Mouse (Mus musculus) stomach, embryonic 15.5 days (tissue): ENCODE results near the gene H2-Q2. TPM values are rescaled to one million over a fixed set of nuclear protein-coding genes. Genes with fewer than 3 reads are reported as not detected.
"Not testable (repeated sequence)": the region's sequence is repeated elsewhere in the genome, so short reads cannot be mapped to it uniquely, and the experiment has no call there.

Experiments
- ATAC-seq: fragments of 200-750 bp; cut with Nextera tagmentation; 2 replicates; pipeline ENCODE4 v1.8.0; 2017; ENCODE audit warnings: low read depth, moderate number of reproducible peaks, moderate TSS enrichment; ENCODE audit not compliant: insufficient read depth, low FRiP score
- H3K27ac ChIP-seq: fragments of 300-500 bp; sonication (generic); 2 replicates; pipeline ENCODE4 v1.5.1; 2015; ENCODE audit warnings: mild to moderate bottlenecking, inconsistent platforms
- H3K27me3 ChIP-seq: fragments of 300-500 bp; sonication (generic); replicated peaks from 2 replicates; pipeline ENCODE4 v1.6.1; 2015; ENCODE audit warnings: inconsistent platforms
- H3K36me3 ChIP-seq: fragments of 300-500 bp; sonication (generic); 2 replicates; pipeline ENCODE4 v1.6.1; 2015; ENCODE audit warnings: inconsistent platforms
- H3K4me1 ChIP-seq: fragments of 300-500 bp; sonication (generic); 2 replicates; pipeline ENCODE4 v1.6.1; 2015; ENCODE audit warnings: inconsistent platforms
- H3K4me2 ChIP-seq: fragments of 300-500 bp; sonication (generic); 2 replicates; pipeline ENCODE4 v1.6.1; 2015; ENCODE audit warnings: mild to moderate bottlenecking, inconsistent platforms
- H3K4me3 ChIP-seq: fragments of 300-500 bp; sonication (generic); replicated peaks from 2 replicates; pipeline ENCODE4 v1.5.1; 2015; ENCODE audit warnings: inconsistent platforms
- H3K9ac ChIP-seq: fragments of 300-500 bp; sonication (generic); 2 replicates; pipeline ENCODE4 v1.6.1; 2015; ENCODE audit warnings: inconsistent platforms
- H3K9me3 ChIP-seq: fragments of 300-500 bp; sonication (generic); 2 replicates; pipeline ENCODE4 v1.6.1; 2016; ENCODE audit warnings: inconsistent platforms
- WGBS: fragments of 180-500 bp; shearing (Covaris S2); methylation state at CpG from one replicate; pipeline ENCODE4 v1.1.7; 2015; 5-methylcytosine and 5-hydroxymethylcytosine counted together
- polyA plus RNA-seq: library from polyadenylated mRNA; unstranded; fragments of >200 nt; fragmentation: Nextera tagmentation; extraction: Ambion mirVana; gene quantifications from 2 replicates; pipeline ENCODE4 v1.2.1, GENCODE M21; 2015

H2-Q2 gene
- polyA plus RNA-seq, 1 experiment from 2014 or later: 15.1 TPM

DNA sequence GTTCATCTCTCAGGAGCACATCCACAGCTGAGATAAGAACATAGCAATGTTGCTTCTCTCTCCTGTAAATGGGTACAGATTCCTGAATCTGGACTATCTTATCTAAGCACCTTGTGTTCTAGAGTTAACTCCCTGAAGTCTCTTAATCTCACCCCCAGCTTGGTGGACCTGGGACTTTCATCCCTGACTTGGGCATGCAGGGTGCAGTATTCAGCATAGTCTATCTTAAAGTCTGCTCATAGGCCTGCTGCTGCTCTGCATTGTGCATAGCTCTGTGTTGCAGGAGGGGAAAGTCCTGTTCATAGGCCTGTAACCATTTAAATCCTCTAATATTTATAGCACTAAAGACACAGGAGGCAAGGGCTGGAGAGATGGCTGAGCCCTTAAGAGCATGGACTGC is 16.0 kb upstream of the H2-Q2 start:
- not testable (repeated sequence) for H3K27ac ChIP-seq, H3K9me3 ChIP-seq, ATAC-seq, H3K4me3 ChIP-seq, H3K36me3 ChIP-seq, H3K9ac ChIP-seq, H3K4me2 ChIP-seq, H3K4me1 ChIP-seq
- H3K27me3 ChIP-seq: peaks cover 10% of the 10 kb centered on the region; the same call in 1 of the 2 replicates

DNA sequence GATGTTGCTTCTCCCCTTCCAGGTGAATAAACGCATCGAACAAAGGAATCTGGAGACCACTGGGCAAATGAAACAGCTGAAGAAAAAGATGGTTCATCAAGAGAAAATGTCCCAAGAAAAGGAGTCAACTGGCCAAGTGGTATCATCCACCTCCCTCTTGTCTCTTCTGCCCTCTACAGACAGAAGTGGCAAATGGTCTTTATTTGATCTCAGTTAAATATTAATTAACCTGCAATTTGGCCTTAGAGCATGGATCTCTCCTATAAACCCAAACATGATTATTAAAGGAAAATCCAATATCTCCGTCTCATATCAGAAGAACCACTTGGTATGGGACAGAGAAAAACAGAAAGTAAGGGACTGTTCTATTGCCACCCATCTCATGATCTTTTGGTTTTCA is 12.3 kb upstream of the H2-Q2 start:
- H3K9me3 ChIP-seq, H3K27me3 ChIP-seq, ATAC-seq, H3K27ac ChIP-seq, H3K4me3 ChIP-seq, H3K36me3 ChIP-seq, H3K4me2 ChIP-seq, H3K9ac ChIP-seq, H3K4me1 ChIP-seq: not testable (repeated sequence)
- WGBS: 53% methylated on average over 3 of the region's 3 CpGs

DNA sequence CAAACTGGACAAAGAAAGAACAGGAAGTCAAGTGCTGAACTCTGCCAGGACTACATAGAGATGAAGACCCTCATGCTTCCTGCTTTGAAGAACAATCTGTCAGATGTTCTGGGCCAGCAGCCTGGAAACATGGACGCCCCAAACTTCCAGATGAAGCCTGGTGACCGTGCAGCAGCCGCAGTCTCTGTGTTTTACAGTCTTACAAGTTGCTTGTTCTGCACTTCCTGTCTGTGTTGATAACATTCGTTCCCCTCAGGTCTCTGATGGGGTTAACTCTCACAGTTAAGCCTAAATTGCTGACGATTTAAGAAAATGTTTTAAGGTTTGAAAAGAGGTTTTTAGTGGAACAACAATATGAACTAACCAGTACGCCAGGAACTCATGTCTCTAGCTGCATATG is 10.5 kb upstream of the H2-Q2 start:
- H3K9ac ChIP-seq, H3K4me1 ChIP-seq, H3K9me3 ChIP-seq, H3K4me2 ChIP-seq, H3K36me3 ChIP-seq, H3K27me3 ChIP-seq, H3K4me3 ChIP-seq, H3K27ac ChIP-seq, ATAC-seq: not testable (repeated sequence)
- 57% methylated on average over 6 of the region's 6 CpGs for WGBS

DNA sequence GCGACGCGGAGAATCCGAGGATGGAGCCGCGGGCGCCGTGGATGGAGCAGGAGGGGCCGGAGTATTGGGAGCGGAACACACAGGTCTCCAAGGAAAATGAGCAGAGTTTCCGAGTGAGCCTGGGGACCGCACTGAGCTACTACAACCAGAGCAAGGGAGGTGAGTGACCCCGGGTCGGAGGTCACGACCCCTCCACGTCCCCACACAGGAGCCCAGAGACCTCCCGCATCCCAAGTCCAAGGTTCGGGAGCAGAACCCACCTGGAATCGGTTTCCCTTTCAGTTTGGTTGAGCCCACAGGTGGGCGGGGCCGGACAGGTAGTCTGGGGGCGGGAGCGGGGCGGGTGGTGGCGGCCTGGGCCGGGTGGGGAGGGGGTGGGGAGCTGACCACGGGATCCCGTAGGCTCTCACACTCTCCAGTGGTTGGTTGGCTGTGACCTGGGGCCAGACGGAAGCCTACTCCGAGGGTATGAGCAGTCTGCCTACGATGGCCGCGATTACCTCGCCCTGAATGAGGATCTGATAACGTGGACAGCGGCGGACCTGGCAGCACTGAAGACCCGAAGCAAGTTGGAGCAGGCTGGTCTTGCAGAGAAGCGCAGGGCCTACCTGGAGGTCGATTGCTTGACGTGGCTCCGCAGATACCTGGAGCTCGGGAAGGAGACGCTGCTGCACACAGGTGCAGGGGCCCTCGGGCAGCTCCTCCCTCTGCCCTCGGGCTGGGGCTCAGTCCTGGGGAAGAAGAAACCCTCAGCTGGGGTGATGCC is 852 bp downstream of the H2-Q2 start:
- 2% methylated on average over 46 of the region's 46 CpGs for WGBS
- H3K9ac ChIP-seq: no peak overlapping the region
- no peaks in the 10 kb centered on the region for H3K9me3 ChIP-seq
- peaks cover 29% of the 10 kb centered on the region for H3K27me3 ChIP-seq
- peak overlapping the region; percentile 76 for H3K4me2 ChIP-seq
- H3K4me1 ChIP-seq: 0 out of 2 replicates have a peak, but pooled peaks cover 9% of the 10 kb centered on the region
- no peak overlapping the region for H3K27ac ChIP-seq
- H3K36me3 ChIP-seq: no peaks in the 10 kb centered on the region
- peak; percentile 60; the same call in 1 of the 2 replicates for ATAC-seq
- peak overlapping the region; percentile 44 for H3K4me3 ChIP-seq

DNA sequence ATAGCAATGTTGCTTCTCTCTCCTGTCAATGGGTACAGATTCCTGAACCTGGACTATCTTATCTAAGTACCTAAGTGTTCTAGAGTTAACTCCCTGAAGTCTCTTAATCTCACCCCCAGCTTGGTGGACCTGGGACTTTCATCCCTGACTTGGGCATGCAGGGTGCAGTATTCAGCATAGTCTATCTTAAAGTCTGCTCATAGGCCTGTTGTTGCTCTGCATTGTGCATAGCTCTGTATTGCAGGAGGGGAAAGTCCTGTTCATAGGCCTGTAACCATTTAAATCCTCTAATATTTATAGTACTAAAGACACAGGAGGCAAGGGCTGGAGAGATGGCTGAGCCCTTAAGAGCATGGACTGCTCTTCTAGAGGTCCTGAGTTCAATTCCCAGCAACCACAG is 5.6 kb downstream of the H2-Q2 start:
- not testable (repeated sequence) for H3K27me3 ChIP-seq, H3K9ac ChIP-seq, ATAC-seq, H3K4me1 ChIP-seq, H3K9me3 ChIP-seq, H3K27ac ChIP-seq, H3K4me2 ChIP-seq, H3K4me3 ChIP-seq, H3K36me3 ChIP-seq

DNA sequence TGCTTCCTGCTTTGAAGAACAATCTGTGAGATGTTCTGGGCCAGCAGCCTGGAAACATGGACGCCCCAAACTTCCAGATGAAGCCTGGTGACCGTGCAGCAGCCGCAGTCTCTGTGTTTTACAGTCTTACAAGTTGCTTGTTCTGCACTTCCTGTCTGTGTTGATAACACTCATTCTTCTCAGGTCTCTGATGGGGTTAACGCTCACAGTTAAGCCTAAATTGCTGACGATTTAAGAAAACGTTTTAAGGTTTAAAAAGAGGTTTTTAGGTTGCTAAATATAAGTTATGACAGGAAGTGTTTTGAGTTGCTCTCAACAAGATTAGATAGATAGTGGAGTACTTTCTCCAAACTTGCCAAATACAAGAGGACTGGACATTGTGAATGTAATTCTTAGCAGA is 11.2 kb downstream of the H2-Q2 start:
- WGBS: 35% methylated on average over 6 of the region's 6 CpGs
- not testable (repeated sequence) for H3K4me3 ChIP-seq, H3K4me2 ChIP-seq, H3K36me3 ChIP-seq, H3K27ac ChIP-seq, H3K9ac ChIP-seq, ATAC-seq, H3K9me3 ChIP-seq, H3K27me3 ChIP-seq, H3K4me1 ChIP-seq

DNA sequence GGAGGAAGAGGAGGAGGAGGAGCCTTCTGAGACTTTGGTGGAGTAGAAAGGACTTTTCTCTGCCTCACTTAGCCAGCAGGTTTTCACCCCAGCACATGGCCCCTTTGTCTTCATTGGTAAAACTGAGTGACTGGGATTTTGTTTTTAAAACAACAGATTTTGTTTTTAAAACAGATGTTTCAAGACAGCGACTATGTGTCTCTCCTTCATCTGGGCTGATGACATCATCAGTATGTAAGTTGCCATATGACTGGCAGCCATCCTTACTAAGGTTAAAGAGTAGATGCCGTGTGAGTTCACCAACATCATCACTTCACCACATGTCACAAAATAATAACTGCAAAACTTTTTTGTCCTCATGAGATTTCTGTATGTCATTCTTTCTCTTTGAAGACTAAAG is 12.0 kb downstream of the H2-Q2 start:
- ATAC-seq: no peak
- WGBS: 69% methylated on average over 2 of the region's 2 CpGs
- Histone ChIP-seq H3K27ac (no peak overlapping the region), H3K4me1 (peaks cover 3% of the 10 kb centered on the region), H3K27me3 (peaks cover 1% of the 10 kb centered on the region; the same call in 1 of the 2 replicates), H3K4me3 (no peak overlapping the region), H3K9ac (no peak overlapping the region), H3K4me2 (no peak overlapping the region), H3K36me3 (no peaks in the 10 kb centered on the region), H3K9me3 (no peaks in the 10 kb centered on the region)

DNA sequence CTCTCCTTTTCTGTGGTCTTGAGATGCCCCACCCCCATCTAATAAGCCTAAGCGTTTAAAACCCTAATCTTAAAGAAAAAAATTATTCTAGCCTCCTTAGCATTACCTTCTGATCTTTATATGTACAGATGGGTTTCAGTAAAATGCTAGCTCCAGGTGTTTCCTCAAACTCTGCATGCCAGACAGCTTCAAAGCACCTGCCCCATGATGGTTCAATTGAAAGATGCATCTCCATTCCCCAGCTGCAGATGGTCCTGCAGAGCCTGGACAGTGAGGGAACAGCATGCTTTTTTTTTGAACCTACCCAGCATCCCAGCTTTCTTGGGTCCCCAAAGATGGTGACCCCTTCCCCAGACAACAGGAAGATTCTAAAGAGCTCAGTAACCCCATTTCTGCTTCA is 15.0 kb downstream of the H2-Q2 start:
- H3K9ac ChIP-seq: no peak overlapping the region
- H3K9me3 ChIP-seq: no peaks in the 10 kb centered on the region
- peaks cover 9% of the 10 kb centered on the region for H3K27me3 ChIP-seq
- no peak overlapping the region for H3K4me2 ChIP-seq
- peaks cover 9% of the 10 kb centered on the region for H3K4me1 ChIP-seq
- no peaks in the 10 kb centered on the region for H3K36me3 ChIP-seq
- no peak overlapping the region for H3K27ac ChIP-seq
- H3K4me3 ChIP-seq: no peak overlapping the region
- WGBS: 23% methylated on average over 1 of the region's 1 CpGs
- no peak for ATAC-seq

DNA sequence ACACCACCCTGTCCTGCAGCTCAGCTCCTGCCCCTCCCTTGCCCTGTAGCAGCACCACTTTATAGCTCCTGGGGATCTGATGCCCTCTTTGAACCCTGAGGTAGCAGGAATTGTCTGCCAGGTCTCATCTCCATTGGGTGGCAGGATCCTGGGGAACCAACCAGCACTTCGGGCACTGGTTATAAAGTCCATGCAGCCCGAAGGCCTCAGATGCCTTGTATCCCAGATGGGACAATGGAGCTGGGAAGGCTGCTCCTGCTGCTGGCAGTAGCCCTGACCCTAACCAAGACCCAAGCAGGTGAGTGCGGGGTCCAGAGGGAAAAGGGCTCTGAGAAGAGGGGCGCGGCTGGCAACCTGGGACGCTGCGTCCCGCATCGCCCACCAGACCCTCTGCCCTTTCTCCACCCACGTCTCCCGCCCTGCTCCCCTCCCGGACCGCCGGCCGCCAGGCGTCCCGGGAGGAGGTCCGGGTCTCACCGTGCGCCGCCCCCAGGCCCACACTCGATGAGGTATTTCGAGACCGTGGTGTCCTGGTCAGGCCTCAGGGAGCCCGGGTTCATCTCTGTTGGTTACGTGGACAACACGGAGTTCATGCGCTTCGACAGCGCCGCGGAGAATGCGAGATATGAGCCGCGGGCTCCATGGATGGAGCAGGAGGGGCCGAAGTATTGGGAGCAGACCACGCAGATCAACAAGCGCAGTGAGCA is 16.9 kb downstream of the H2-Q2 start:
- peak overlapping the region; percentile 75 for H3K4me2 ChIP-seq
- H3K4me1 ChIP-seq: peaks cover 9% of the 10 kb centered on the region
- WGBS: 7% methylated on average over 38 of the region's 38 CpGs
- no peaks in the 10 kb centered on the region for H3K9me3 ChIP-seq
- H3K4me3 ChIP-seq: peak overlapping the region; percentile 39
- ATAC-seq: no peak
- 0 out of 2 replicates have a peak overlapping the region, but pooled peaks have one; percentile 6 for H3K9ac ChIP-seq
- H3K36me3 ChIP-seq: no peaks in the 10 kb centered on the region
- no peak overlapping the region for H3K27ac ChIP-seq
- peaks cover 9% of the 10 kb centered on the region for H3K27me3 ChIP-seq

DNA sequence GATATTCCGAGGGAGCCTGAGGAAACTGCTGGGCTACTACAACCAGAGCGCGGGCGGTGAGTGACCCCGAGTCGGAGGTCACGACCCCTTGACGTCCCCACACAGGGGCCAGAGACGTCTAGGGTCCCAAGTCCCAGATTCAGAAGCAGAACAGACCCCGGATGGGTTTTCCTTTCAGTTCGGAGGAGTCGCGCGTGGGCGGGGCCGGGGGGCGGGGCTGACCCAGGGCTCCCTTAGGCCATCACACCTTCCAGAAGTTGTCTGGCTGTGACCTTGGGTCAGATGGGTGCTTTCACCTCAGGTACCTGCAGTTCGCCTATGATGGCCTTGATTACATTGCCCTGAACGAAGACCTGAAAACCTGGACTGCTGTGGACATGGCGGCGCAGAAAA is 17.4 kb downstream of the H2-Q2 start:
- Histone ChIP-seq H3K36me3 (no peaks in the 10 kb centered on the region), H3K27me3 (peaks cover 9% of the 10 kb centered on the region), H3K27ac (no peak overlapping the region), H3K4me1 (peaks cover 9% of the 10 kb centered on the region), H3K4me3 (peak overlapping the region; percentile 39), H3K9me3 (no peaks in the 10 kb centered on the region), H3K9ac (0 out of 2 replicates have a peak overlapping the region, but pooled peaks have one; percentile 6), H3K4me2 (peak overlapping the region; percentile 75)
- WGBS: 18% methylated on average over 21 of the region's 21 CpGs
- no peak for ATAC-seq

DNA sequence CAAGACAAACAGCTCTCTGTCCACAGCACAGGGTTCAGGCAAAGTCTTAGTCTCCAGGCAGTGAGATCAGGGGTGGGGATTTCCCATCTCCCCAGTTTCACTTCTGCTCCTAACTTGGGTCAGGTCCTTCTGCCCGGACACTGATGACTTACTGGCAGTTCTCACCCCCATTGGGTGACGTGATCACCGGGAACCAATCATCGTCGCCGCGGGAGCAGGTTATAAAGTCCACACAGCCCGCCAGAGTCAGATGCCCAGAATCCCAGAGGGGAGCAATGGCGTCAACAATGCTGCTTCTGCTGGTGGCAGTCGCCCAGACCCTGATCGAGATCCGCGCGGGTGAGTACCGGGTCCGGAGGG is 37.3 kb downstream of the H2-Q2 start, which contains the start of gene H2-Q4:
Gene H2-Q4, plus strand, starts transcription at position 249 of the 360 bp plus-strand sequence.
- peak; percentile 94 for ATAC-seq
- peak within 1 kb of the TSS; percentile 100 for H3K4me2 ChIP-seq
- H3K36me3 ChIP-seq: no peaks in the 10 kb centered on the region
- WGBS: under 1% methylated on average over 16 of the region's 16 CpGs
- no peaks in the 10 kb centered on the region for H3K4me1 ChIP-seq
- H3K27ac ChIP-seq: no peak within 1 kb of the TSS
- H3K9me3 ChIP-seq: no peaks in the 10 kb centered on the region
- peak within 1 kb of the TSS; percentile 39; the same call in 1 of the 2 replicates for H3K9ac ChIP-seq
- peak within 1 kb of the TSS; percentile 67 for H3K4me3 ChIP-seq
- H3K27me3 ChIP-seq: no peaks in the 10 kb centered on the region

DNA sequence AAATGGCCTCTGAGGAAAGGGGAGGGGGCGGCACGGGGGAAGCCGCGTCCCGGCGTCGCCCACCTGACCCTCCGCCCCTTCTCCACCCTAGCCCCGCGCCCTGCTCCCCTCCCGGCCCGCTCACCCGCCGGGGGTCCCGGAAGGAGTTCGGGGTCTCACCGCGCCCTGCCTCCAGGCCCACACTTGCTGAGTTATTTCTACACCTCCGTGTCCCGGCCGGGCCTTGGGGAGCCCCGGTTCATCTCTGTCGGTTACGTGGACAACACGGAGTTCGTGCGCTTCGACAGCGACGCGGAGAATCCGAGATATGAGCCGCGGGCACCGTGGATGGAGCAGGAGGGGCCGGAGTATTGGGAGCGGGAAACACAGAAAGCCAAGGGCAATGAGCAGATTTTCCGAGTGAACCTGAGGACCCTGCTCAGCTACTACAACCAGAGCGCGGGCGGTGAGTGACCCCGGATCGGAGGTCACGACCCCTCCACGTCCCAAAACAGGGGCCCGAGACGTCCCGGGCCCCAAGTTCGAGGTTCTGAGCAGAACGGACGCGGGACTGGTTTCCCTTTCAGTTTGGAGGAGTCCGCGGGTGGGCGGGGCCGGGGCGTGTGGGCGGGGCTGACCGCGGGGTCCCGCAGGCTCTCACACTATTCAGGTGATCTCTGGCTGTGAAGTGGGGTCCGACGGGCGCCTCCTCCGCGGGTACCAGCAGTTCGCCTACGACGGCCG is 37.8 kb downstream of the H2-Q2 start:
- H3K4me1 ChIP-seq: no peaks in the 10 kb centered on the region
- ATAC-seq: peak; percentile 67; the same call in 1 of the 2 replicates

More for the DNA sequence above, 37.8 kb downstream of the H2-Q2 start:
- no peak overlapping the region for H3K27ac ChIP-seq
- no peaks in the 10 kb centered on the region for H3K36me3 ChIP-seq
- no peaks in the 10 kb centered on the region for H3K9me3 ChIP-seq
- under 1% methylated on average over 61 of the region's 70 CpGs for WGBS
- peak overlapping the region; percentile 67 for H3K4me3 ChIP-seq
- H3K4me2 ChIP-seq: peak overlapping the region; percentile 100
- H3K9ac ChIP-seq: peak overlapping the region; percentile 39; the same call in 1 of the 2 replicates
- H3K27me3 ChIP-seq: no peaks in the 10 kb centered on the region
